Mouse (Mus musculus): ENCODE measurements around the gene Heca. TPM values are rescaled to one million over a fixed set of nuclear protein-coding genes. Genes with fewer than 3 reads are reported as not detected.
"Not testable (repeated sequence)": the region's sequence is repeated elsewhere in the genome, so short reads cannot be mapped to it uniquely, and the experiment has no call there.

The Heca gene
- 10 to 100 TPM; 13.8 to 14.6 TPM for total RNA-seq (2021)
- long read RNA-seq, experiment 1, full-length matches to known transcripts, result 2 of 6 reads
- long read RNA-seq, experiment 1, partial matches to known transcripts, result 0 of 6 reads
- long read RNA-seq, experiment 1, other reads (novel, unspliced or antisense), result 4 of 6 reads
- long read RNA-seq, experiment 2, full-length matches to known transcripts, result 4 of 8 reads
- long read RNA-seq, experiment 2, partial matches to known transcripts, result 0 of 8 reads
- long read RNA-seq, experiment 2, other reads (novel, unspliced or antisense), result 4 of 8 reads

GRCm38 (mm10) chr10:17947960-17948730 lies at the start of gene Heca:
Heca (minus strand) TSS chr10:17948067.
- peak; percentile 77 to 81 for DNase-seq
- intact Hi-C loops (cut with DNase I), result no loop called here

- DNase-seq, result no peak
- intact Hi-C loops (cut with DNase I), result no loop called here
These were observed 42.7 kb upstream of the Heca start for GRCm38 (mm10) chr10:17990576-17990975.

GRCm38 (mm10) chr10:17989136-17989535 lies 41.3 kb upstream of the Heca start:
- intact Hi-C loops (cut with DNase I), result no loop called here
- DNase-seq, result no peak

- intact Hi-C loops (cut with DNase I), result no loop called here
- no peak for DNase-seq
These were observed 40.1 kb upstream of the Heca start for GRCm38 (mm10) chr10:17987823-17988423.

GRCm38 (mm10) chr10:17983313-17983712 lies 35.4 kb upstream of the Heca start:
- intact Hi-C loops (cut with DNase I), result no loop called here
- peak; percentile 44 to 50 for DNase-seq

GRCm38 (mm10) chr10:17966090-17966489 lies 18.2 kb upstream of the Heca start:
- intact Hi-C loops (cut with DNase I), result no loop called here
- no peak for DNase-seq

GRCm38 (mm10) chr10:17950761-17951160 lies 2.9 kb upstream of the Heca start:
- intact Hi-C loops (cut with DNase I), result no loop called here
- no peak for DNase-seq

- peak; percentile 57 to 58 for DNase-seq
- intact Hi-C loops (cut with DNase I), result no loop called here
These were observed 526 bp downstream of the Heca start for GRCm38 (mm10) chr10:17947175-17947906.

GRCm38 (mm10) chr10:17946799-17947174 lies 1.1 kb downstream of the Heca start:
- intact Hi-C loops (cut with DNase I); DNase-seq: not testable (repeated sequence)

- intact Hi-C loops (cut with DNase I), result no loop called here
- DNase-seq, result no peak
These were observed 1.8 kb downstream of the Heca start for GRCm38 (mm10) chr10:17946046-17946445.

- no peak for DNase-seq
- intact Hi-C loops (cut with DNase I), result no loop called here
These were observed 14.2 kb downstream of the Heca start for GRCm38 (mm10) chr10:17933622-17934021.

- intact Hi-C loops (cut with DNase I), result no loop called here
- DNase-seq, result no peak
These were observed 15.7 kb downstream of the Heca start for GRCm38 (mm10) chr10:17932131-17932530.

- DNase-seq, result no peak
- intact Hi-C loops (cut with DNase I), result no loop called here
These were observed 16.7 kb downstream of the Heca start for GRCm38 (mm10) chr10:17931157-17931556.

- intact Hi-C loops (cut with DNase I), result no loop called here
These were observed 17.3 kb downstream of the Heca start for GRCm38 (mm10) chr10:17930445-17931083.

GRCm38 (mm10) chr10:17925200-17925599 lies 22.7 kb downstream of the Heca start:
- DNase-seq, result no peak
- intact Hi-C loops (cut with DNase I), result no loop called here

More at GRCm38 (mm10) chr10:17930445-17931083, 17.3 kb downstream of the Heca start:
- no peak for DNase-seq

GRCm38 (mm10) chr10:17924166-17924565 lies 23.7 kb downstream of the Heca start:
- no peak for DNase-seq

GRCm38 (mm10) chr10:17921381-17921780 lies 26.5 kb downstream of the Heca start:
- intact Hi-C loops (cut with DNase I), result no loop called here
- DNase-seq, result no peak

More at GRCm38 (mm10) chr10:17924166-17924565, 23.7 kb downstream of the Heca start:
- intact Hi-C loops (cut with DNase I), result no loop called here

- DNase-seq, result no peak
- intact Hi-C loops (cut with DNase I), result no loop called here
These were observed 27.9 kb downstream of the Heca start for GRCm38 (mm10) chr10:17919971-17920370.

GRCm38 (mm10) chr10:17919032-17919431 lies 28.8 kb downstream of the Heca start:
- no peak for DNase-seq
- intact Hi-C loops (cut with DNase I), result no loop called here

- intact Hi-C loops (cut with DNase I), result no loop called here
- DNase-seq, result no peak
These were observed 39.1 kb downstream of the Heca start for GRCm38 (mm10) chr10:17908731-17909130.
